Mouse (Mus musculus) spleen, postnatal 10 days (tissue): ENCODE measurements around the gene 4921511C20Rik.

Source experiments
- DNase-seq, 2 experiments: peaks; one replicate each; pipeline ENCODE4 v3.0.0; 2021 to 2022; ENCODE audit warnings: low spot score in 2 of 2

The 4921511C20Rik gene

GRCm38 (mm10) chrX:127393993-127394392, at the start of gene 4921511C20Rik:
4921511C20Rik (plus strand) TSS chrX:127394293.
- no peak for DNase-seq
